In the genomic region with DNA sequence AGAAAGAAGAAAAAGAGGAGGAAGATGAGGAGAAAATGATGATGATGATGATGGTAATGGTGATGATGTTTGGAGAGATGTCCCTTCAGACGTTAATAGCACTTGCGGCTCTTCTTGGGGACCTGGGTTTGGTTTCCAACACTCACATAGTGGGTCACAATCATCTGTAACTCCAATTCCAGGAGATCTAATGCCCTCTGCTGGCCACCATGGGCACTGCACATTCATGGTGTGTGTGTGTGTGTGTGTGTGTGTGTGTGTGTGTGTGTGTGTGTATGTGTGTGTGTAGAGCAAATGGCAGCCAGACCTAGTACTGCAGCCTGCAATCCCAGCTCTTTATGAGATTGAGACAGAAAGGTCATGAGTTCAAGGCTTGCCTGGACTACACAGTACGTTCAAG, we compare ENCODE assay signal across 17 mouse cellular contexts. TPM values are rescaled to one million over a fixed set of nuclear protein-coding genes. Genes with fewer than 3 reads are reported as not detected.
DNase-seq lines count a peak whose midpoint lies in the region; TF ChIP-seq lines count a peak whose summit lies in the region.
"Had no signal": no experiment of that assay in that cellular context is flagged by ENCODE, and none has a peak within 500 bp of the region (broad histone marks: within the 10 kb centered on the region; RNA-seq: fewer than 3 reads in every experiment).

No protein-coding gene starts in this region.

- TF ChIP-seq POLR2A in thymus, adult 2 months (IDR thresholded peaks at IDR 0.05; ENCODE audit: control insufficient read depth, extremely low read depth, insufficient read depth, low read length, poor library complexity): no peak
- no peak for TF ChIP-seq POLR2A in brain, embryonic 14.5 days (IDR thresholded peaks at IDR 0.05; ENCODE audit: borderline replicate concordance, extremely low read depth, insufficient read depth, insufficient read length, poor library complexity, severe bottlenecking)

- H3K27ac ChIP-seq in layer of hippocampus, adult 2 months: peak overlapping the region; percentile 99; the same call in 1 of the 2 replicates
- H3K27ac ChIP-seq in thymus, adult 2 months (ENCODE audit: control insufficient read depth, insufficient read depth, low read length): no peak overlapping the region
- H3K27ac ChIP-seq: embryonic facial prominence, embryonic 10.5 days; heart, embryonic 13.5 days; hindbrain, embryonic 10.5 days; limb, embryonic 13.5 days; macrophage; stomach, embryonic 15.5 days had no signal

- peaks cover 2% of the 10 kb centered on the region; the same call in 1 of the 2 replicates for H3K27me3 ChIP-seq in thymus, adult 2 months (ENCODE audit: control insufficient read depth, insufficient read depth, low read length)

- no peaks in the 10 kb centered on the region for H3K36me3 ChIP-seq in thymus, adult 2 months (ENCODE audit: control insufficient read depth, insufficient read depth, low read length)
- H3K36me3 ChIP-seq: embryonic facial prominence, embryonic 10.5 days; heart, embryonic 13.5 days; hindbrain, embryonic 10.5 days; limb, embryonic 13.5 days; stomach, embryonic 15.5 days had no signal

- TF ChIP-seq CTCF in layer of hippocampus, adult 2 months (conservative IDR thresholded peaks at IDR 0.05): peak; percentile 37
- no peak for TF ChIP-seq CTCF in thymus, adult 2 months (IDR thresholded peaks at IDR 0.05; ENCODE audit: borderline replicate concordance, control insufficient read depth, extremely low read depth, insufficient read depth, low read length, poor library complexity)
- TF ChIP-seq CTCF in brain, embryonic 14.5 days (IDR thresholded peaks at IDR 0.05; ENCODE audit: borderline replicate concordance, extremely low read depth, insufficient read depth, insufficient read length): peak; percentile 27; the same call in 1 of the 2 replicates

- H3K4me3 ChIP-seq in layer of hippocampus, adult 2 months: no peak overlapping the region
- no peak overlapping the region for H3K4me3 ChIP-seq in thymus, adult 2 months (ENCODE audit: control insufficient read depth, insufficient read depth, low read length)
- H3K4me3 ChIP-seq: embryonic facial prominence, embryonic 10.5 days; heart, embryonic 13.5 days; hindbrain, embryonic 10.5 days; limb, embryonic 13.5 days; stomach, embryonic 15.5 days had no signal

- 89% methylated on average over 3 of the region's 3 CpGs for WGBS in thymus, adult 2 months

- H3K4me1 ChIP-seq in thymus, adult 2 months (replicated peaks; ENCODE audit: control insufficient read depth, insufficient read depth, low read length): peaks cover 9% of the 10 kb centered on the region; the same call in 1 of the 2 replicates

- no peak for DNase-seq in layer of hippocampus, adult 2 months (ENCODE audit: low spot score in 2 of 2)
- DNase-seq in layer of hippocampus, adult 9-10 months (ENCODE audit: low spot score): no peak
- DNase-seq in thymus, postnatal 4 days: peak; percentile 41
- DNase-seq in thymus, adult 2 months: no peak
- no peak for DNase-seq in brain, embryonic 14.5 days (ENCODE audit: low read depth)
- DNase-seq in left cerebral cortex, adult 11 months (ENCODE audit: low spot score): no peak
- DNase-seq in c-Kit-positive CD71-positive TER-119-positive erythroid progenitor cells, embryonic 14.5 days (ENCODE audit: low spot score): no peak
- DNase-seq: cerebellum, adult 9-11 months; kidney, adult 8-10 months; right cerebral cortex, postnatal 14 days had no signal

RNA-seq across cellular contexts. Expression of a gene that starts 3.6 kb away (rescaled TPM):
- total RNA-seq in layer of hippocampus, adult 2 months (2021): 10 to 100 TPM; 14.8 to 15.9 TPM
- 6.7 and 7.6 TPM in 2 replicates for polyA plus RNA-seq in thymus, adult 2 months (2012; rRNA removed)
- polyA plus RNA-seq in brain, embryonic 14.5 days (2012; rRNA removed): 7.3 and 8.7 TPM in 2 replicates

RNA-seq across cellular contexts. Expression of a gene that starts 11.3 kb away (rescaled TPM):
- 1 to 10 TPM; 7.8 to 9.1 TPM for total RNA-seq in layer of hippocampus, adult 2 months (2021)
- polyA plus RNA-seq in thymus, adult 2 months (2012; rRNA removed): 3.8 and 4.9 TPM in 2 replicates
- polyA plus RNA-seq in brain, embryonic 14.5 days (2012; rRNA removed): 2.1 and 2.3 TPM in 2 replicates
- total RNA-seq: neutrophil, adult 5-6 weeks had no signal

RNA-seq across cellular contexts. Expression of a gene that starts 15.1 kb away (rescaled TPM):
- total RNA-seq in layer of hippocampus, adult 2 months (2021): 100 to 1,000 TPM; 297 to 300 TPM
- 3.8 and 5.5 TPM in 2 replicates for polyA plus RNA-seq in thymus, adult 2 months (2012; rRNA removed)
- polyA plus RNA-seq in brain, embryonic 14.5 days (2012; rRNA removed): 179 and 182 TPM in 2 replicates
- total RNA-seq: neutrophil, adult 5-6 weeks had no signal

RNA-seq across cellular contexts. Expression of a gene that starts 24.6 kb away (rescaled TPM):
- total RNA-seq in layer of hippocampus, adult 2 months (2021): 10 to 100 TPM; 44.4 to 45.9 TPM
- 40.0 and 47.7 TPM in 2 replicates for polyA plus RNA-seq in thymus, adult 2 months (2012; rRNA removed)
- polyA plus RNA-seq in brain, embryonic 14.5 days (2012; rRNA removed): 28.6 and 46.8 TPM in 2 replicates

RNA-seq across cellular contexts. Expression of a gene that starts 24.7 kb away (rescaled TPM):
- total RNA-seq in layer of hippocampus, adult 2 months (2021): 10 to 100 TPM; 18.9 to 21.4 TPM
- 1.3 and 1.9 TPM in 2 replicates for polyA plus RNA-seq in thymus, adult 2 months (2012; rRNA removed)
- 15.7 and 16.1 TPM in 2 replicates for polyA plus RNA-seq in brain, embryonic 14.5 days (2012; rRNA removed)
- total RNA-seq: neutrophil, adult 5-6 weeks had no signal

Comparison
In these comparisons a context has a peak if more than half of its experiments do, and no peak if none do; other contexts are left out.
1. RNA of a gene that starts 15.1 kb away (polyA plus RNA-seq): 179 to 182 TPM in brain, embryonic 14.5 days; 3.8 to 5.5 TPM in thymus, adult 2 months; every median in the first group is over 10 times any median in the second.